Mouse (Mus musculus): ENCODE results near the gene Gm20708.

- no peak for TF ChIP-seq POLR2A (IDR thresholded peaks at IDR 0.05; ENCODE audit: control insufficient read depth, low read depth, low read length)
- TF ChIP-seq CTCF (IDR thresholded peaks at IDR 0.05; ENCODE audit: control insufficient read depth, insufficient read depth, insufficient replicate concordance, low read depth, low read length), result no peak
Observed at GRCm38 (mm10) chr11:117764319-117764718, 45.1 kb upstream of the Gm20708 start.
